Mouse (Mus musculus) heart, postnatal 0 days (tissue): ENCODE measurements around the gene Alppl2. TPM values are rescaled to one million over a fixed set of nuclear protein-coding genes. Genes with fewer than 3 reads are reported as not detected.

Source experiments
- ATAC-seq: fragments of 200-750 bp; cut with Nextera tagmentation; 2 replicates; pipeline ENCODE4 v1.8.0; 2017; ENCODE audit warnings: low read depth, moderate number of reproducible peaks, moderate library complexity; ENCODE audit not compliant: insufficient read depth
- DNase-seq: peaks from one replicate; pipeline ENCODE4 v3.0.0-alpha.2; 2016; ENCODE audit warnings: low spot score
- H3K27ac ChIP-seq: fragments of 300-500 bp; sonication (generic); 2 replicates; pipeline ENCODE4 v1.5.1; 2014; ENCODE audit warnings: low read depth, mild to moderate bottlenecking
- H3K27me3 ChIP-seq: fragments of 300-500 bp; sonication (generic); 2 replicates; pipeline ENCODE4 v1.6.1; 2014; ENCODE audit warnings: low read length, mixed read lengths; ENCODE audit not compliant: control insufficient read depth, insufficient read depth
- H3K36me3 ChIP-seq: fragments of 300-500 bp; sonication (generic); replicated peaks from 2 replicates; pipeline ENCODE4 v1.6.1; 2014; ENCODE audit warnings: low read length, mixed read lengths; ENCODE audit not compliant: control insufficient read depth, insufficient read depth
- H3K4me1 ChIP-seq: fragments of 300-500 bp; sonication (generic); 2 replicates; pipeline ENCODE4 v1.6.1; 2014; ENCODE audit warnings: antibody characterized with exemption; ENCODE audit not compliant: control insufficient read depth, insufficient read depth
- H3K4me2 ChIP-seq: fragments of 300-500 bp; sonication (generic); 2 replicates; pipeline ENCODE4 v1.6.1; 2014; ENCODE audit warnings: low read depth, mild to moderate bottlenecking, low read length, moderate library complexity
- H3K4me3 ChIP-seq: fragments of 300-500 bp; sonication (generic); 2 replicates; pipeline ENCODE4 v1.5.1; 2014; ENCODE audit warnings: low read depth, low read length
- H3K9ac ChIP-seq: fragments of 300-500 bp; sonication (generic); replicated peaks from 2 replicates; pipeline ENCODE4 v1.6.1; 2014; ENCODE audit warnings: low read depth, low read length, mixed read lengths
- H3K9me3 ChIP-seq: fragments of 300-500 bp; sonication (generic); replicated peaks from 2 replicates; pipeline ENCODE4 v1.6.1; 2016; ENCODE audit warnings: low read length; ENCODE audit not compliant: control insufficient read depth
- CTCF ChIP-seq: IDR thresholded peaks from 2 replicates; pipeline ENCODE4 v1.5.1; 2016; ENCODE audit warnings: antibody characterized with exemption, control low read depth, low read depth
- EP300 ChIP-seq: IDR thresholded peaks from 2 replicates; pipeline ENCODE4 v1.6.1; 2016; ENCODE audit warnings: antibody characterized with exemption, low read depth
- WGBS: fragments of 180-500 bp; shearing (Covaris S2); extraction: QIAGEN DNeasy Blood & Tissue Kit; methylation state at CpG from one replicate; pipeline ENCODE4 v1.1.7; 2014; 5-methylcytosine and 5-hydroxymethylcytosine counted together
- polyA plus RNA-seq: library from polyadenylated mRNA; unstranded; fragments of >200 nt; fragmentation: Nextera tagmentation; extraction: Ambion mirVana; gene quantifications from 2 replicates; pipeline ENCODE4 v1.2.1, GENCODE M21; 2015
- total RNA-seq: library from RNA; depleted of rRNA; stranded (reverse); fragments of >200 nt; gene quantifications from 2 replicates; pipeline ENCODE4 v1.2.3, GENCODE M21; 2014; ENCODE audit warnings: low replicate concordance; rRNA removed

The Alppl2 gene
- total RNA-seq (not detected in 2 replicates), polyA plus RNA-seq (not detected in 2 replicates)

GRCm38 (mm10) chr1:87089828-87090227, at the start of gene Alppl2:
TSS of gene Alppl2 (minus strand) at chr1:87089928.
- Histone ChIP-seq H3K27ac (no peak within 1 kb of the TSS), H3K4me1 (no peaks in the 10 kb centered on the region), H3K4me3 (no peak within 1 kb of the TSS), H3K9me3 (no peaks in the 10 kb centered on the region), H3K27me3 (no peaks in the 10 kb centered on the region), H3K9ac (no peak within 1 kb of the TSS), H3K36me3 (no peaks in the 10 kb centered on the region), H3K4me2 (no peak within 1 kb of the TSS)
- ATAC-seq (no peak), DNase-seq (no peak)
- WGBS = 66% methylated on average over 4 of the region's 4 CpGs
- TF ChIP-seq EP300 = no peak
- no peak for TF ChIP-seq CTCF

- no peak overlapping the region for H3K27ac ChIP-seq
- no peak for DNase-seq
- no peak for ATAC-seq
- no peak for TF ChIP-seq CTCF
- TF ChIP-seq EP300 = no peak
- H3K9ac ChIP-seq = no peak overlapping the region
- 0 out of 2 replicates have a peak, but pooled peaks cover 5% of the 10 kb centered on the region for H3K4me1 ChIP-seq
- H3K27me3 ChIP-seq = peaks cover 32% of the 10 kb centered on the region
- WGBS = 72% methylated on average over 4 of the region's 4 CpGs
- no peaks in the 10 kb centered on the region for H3K36me3 ChIP-seq
- no peaks in the 10 kb centered on the region for H3K9me3 ChIP-seq
- H3K4me3 ChIP-seq = no peak overlapping the region
- no peak overlapping the region for H3K4me2 ChIP-seq
Observed at GRCm38 (mm10) chr1:87131803-87132202, 42.1 kb upstream of the Alppl2 start.

GRCm38 (mm10) chr1:87127206-87128030, 37.7 kb upstream of the Alppl2 start:
- Histone ChIP-seq H3K9me3 (no peaks in the 10 kb centered on the region), H3K27ac (no peak overlapping the region), H3K4me2 (peak overlapping the region; percentile 21; the same call in 1 of the 2 replicates), H3K4me3 (no peak overlapping the region; the same call in 1 of the 2 replicates), H3K4me1 (0 out of 2 replicates have a peak, but pooled peaks cover 5% of the 10 kb centered on the region), H3K36me3 (no peaks in the 10 kb centered on the region), H3K9ac (no peak overlapping the region), H3K27me3 (peaks cover 42% of the 10 kb centered on the region)
- DNase-seq = no peak
- TF ChIP-seq EP300 (no peak), CTCF (no peak)
- no peak for ATAC-seq
- 9% methylated on average over 43 of the region's 43 CpGs for WGBS

DNA sequence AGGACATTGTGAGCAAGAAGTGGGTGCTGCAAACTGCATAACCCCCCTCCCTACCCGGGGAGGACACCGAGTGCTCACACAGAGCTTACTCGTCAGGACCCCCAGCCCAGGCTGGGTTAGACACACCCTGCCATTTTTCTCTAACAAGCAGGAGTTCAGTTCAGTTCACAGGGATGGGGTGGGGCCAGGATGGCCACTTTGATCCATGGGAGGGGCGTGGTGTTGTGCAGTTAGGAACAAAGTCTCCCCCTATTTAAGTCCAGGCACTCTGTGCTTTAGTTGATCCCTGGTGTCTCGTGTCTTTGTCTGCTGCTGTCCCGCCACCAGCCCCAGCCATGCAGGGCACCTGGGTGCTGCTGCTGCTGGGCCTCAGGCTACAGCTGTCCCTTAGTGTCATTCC, 34.9 kb upstream of the Alppl2 start, which contains the start of gene Akp3:
Gene Akp3 (plus strand): TSS at position 301 of the 400 bp plus-strand sequence.
- TF ChIP-seq CTCF (no peak), EP300 (no peak)
- Histone ChIP-seq H3K27ac (no peak within 1 kb of the TSS), H3K9ac (no peak within 1 kb of the TSS), H3K4me1 (0 out of 2 replicates have a peak, but pooled peaks cover 5% of the 10 kb centered on the region), H3K9me3 (no peaks in the 10 kb centered on the region), H3K4me3 (no peak within 1 kb of the TSS), H3K36me3 (no peaks in the 10 kb centered on the region), H3K27me3 (peaks cover 39% of the 10 kb centered on the region), H3K4me2 (no peak within 1 kb of the TSS)
- ATAC-seq (no peak), DNase-seq (no peak)
- WGBS = 72% methylated on average over 6 of the region's 6 CpGs

DNA sequence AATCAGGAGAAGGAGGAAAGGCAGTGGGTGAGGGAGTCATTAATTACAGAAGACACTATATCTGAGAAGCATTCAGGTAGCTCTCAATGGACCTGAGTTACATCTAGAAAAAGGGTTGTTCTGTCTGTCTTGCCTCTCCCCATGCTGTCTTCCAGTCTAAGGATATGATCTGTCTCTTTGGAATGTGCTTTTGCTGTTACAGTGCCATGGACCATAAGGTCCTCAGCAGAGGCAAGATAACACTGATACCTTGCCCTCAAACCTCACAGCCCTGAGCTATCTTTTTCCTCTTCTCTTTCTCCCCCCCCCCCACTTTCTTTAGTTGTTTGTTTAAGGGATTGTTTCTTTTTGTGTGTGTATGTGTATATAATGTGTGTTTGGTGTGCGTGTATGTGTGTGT, 25.1 kb upstream of the Alppl2 start:
- no peaks in the 10 kb centered on the region for H3K36me3 ChIP-seq
- no peak overlapping the region for H3K4me3 ChIP-seq
- no peak overlapping the region for H3K27ac ChIP-seq
- TF ChIP-seq CTCF (no peak), EP300 (no peak)
- H3K4me1 ChIP-seq = no peaks in the 10 kb centered on the region
- 63% methylated on average over 1 of the region's 1 CpGs for WGBS
- no peak for ATAC-seq
- no peak overlapping the region for H3K4me2 ChIP-seq
- H3K9me3 ChIP-seq = no peaks in the 10 kb centered on the region
- no peaks in the 10 kb centered on the region for H3K27me3 ChIP-seq
- H3K9ac ChIP-seq = no peak overlapping the region
- no peak for DNase-seq
